Mouse (Mus musculus): ENCODE data around the gene Tesc.

The Tesc gene

DNA sequence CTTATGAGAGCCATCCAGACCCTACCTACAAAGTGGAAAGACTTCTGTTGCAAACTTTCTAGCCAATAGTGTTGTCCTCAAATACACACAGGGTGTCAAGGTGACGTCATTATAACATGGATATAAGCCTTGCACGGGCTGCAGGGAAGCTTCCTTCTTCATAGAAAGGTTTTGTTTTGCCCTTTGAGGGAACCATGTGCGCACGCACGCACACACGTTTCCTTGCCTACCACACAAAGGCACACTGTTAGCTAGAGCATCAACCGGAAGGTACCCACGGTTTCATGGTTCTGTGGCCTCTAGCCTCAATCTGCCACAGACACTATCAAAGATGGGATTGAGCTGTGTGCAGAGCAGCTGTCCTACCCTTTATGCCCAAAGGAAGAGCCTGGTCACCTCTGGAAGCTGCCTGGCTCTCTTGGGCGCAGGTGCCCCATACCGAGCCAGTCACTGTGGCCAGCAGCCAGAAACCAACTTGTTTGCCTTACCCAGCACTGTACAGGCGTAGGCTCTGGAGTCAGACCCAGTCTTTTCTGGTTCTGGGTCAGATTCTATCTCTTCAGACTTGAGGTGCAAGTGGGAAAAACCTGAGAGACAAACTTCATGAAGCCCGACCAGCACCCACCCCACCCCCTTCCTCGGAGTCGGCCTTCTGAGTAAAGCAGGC lies 19.7 kb downstream of the Tesc start:
- peak; percentile 28 for DNase-seq

DNA sequence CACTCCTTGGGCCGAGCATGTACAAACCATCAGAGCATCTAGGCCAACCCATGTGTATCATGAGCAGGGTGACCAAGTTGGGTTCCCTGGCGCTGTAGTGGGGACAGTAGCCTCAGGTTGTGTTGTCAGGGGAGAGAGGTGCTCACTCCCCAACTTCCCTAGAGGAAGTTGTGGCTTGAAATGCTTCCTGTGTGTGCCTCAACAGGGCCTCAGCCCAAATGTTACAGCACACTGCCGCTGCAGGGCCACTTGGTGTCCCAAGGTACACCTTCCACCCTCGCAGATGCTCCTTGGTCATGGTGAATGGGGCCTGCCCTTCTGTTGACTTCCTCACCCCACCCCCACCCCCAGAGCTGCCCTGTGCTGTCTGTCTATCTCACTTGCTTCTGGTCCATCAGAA lies 20.9 kb downstream of the Tesc start:
- peak; percentile 27 for DNase-seq

- DNase-seq, result no peak
These were observed 21.4 kb downstream of the Tesc start for GRCm38 (mm10) chr5:118048928-118049327.

GRCm38 (mm10) chr5:118050743-118051142 lies 23.2 kb downstream of the Tesc start:
- no peak for DNase-seq

- DNase-seq, result no peak
These were observed 24.6 kb downstream of the Tesc start for GRCm38 (mm10) chr5:118051981-118052662.

DNA sequence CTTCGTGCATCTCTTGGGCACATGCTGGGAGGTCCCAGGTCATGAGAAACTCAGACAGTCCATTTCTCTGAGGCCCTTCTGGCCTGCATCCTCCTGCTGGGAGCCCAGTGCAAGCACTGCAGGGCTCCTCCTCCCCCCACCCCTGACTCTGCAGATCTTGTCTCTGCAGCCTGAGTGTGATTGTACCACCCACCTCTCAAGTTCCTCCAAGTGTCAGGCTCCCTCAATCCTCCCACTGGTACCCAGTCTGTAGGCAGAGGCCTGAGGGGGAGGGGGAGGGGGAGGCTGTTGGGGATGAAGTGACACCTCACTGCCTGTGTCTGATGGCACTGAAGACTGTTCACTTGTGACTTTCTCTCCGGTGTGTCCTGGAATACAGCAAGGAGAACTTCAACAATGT lies 25.7 kb downstream of the Tesc start:
- DNase-seq, result no peak

GRCm38 (mm10) chr5:118057508-118058111 lies 30.1 kb downstream of the Tesc start:
- DNase-seq, result no peak

DNA sequence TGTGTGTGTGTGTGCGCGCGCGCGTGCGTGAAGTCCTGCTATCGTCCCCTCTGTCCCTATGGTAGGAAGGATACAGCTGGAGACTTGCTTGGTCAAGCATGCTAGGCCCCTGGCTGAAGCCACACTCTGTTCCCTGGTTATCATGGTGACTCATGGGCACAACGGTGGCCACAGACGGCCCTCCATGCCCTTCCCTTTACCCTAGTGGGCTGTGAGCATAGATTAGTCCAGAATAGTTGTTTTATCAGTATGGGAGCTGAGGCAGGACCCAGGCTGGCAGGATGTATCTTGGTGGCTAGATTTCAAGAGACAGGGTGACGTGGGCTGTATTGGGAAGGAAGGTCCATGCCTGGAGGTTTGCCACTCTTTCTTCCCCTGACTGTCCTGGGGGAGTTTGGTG lies 31.3 kb downstream of the Tesc start:
- DNase-seq, result no peak

GRCm38 (mm10) chr5:118059646-118060045 lies 32.1 kb downstream of the Tesc start:
- no peak for DNase-seq

- DNase-seq, result no peak
These were observed 33.8 kb downstream of the Tesc start for GRCm38 (mm10) chr5:118061391-118061790.

GRCm38 (mm10) chr5:118063181-118063621 lies 35.7 kb downstream of the Tesc start:
- no peak for DNase-seq

GRCm38 (mm10) chr5:118064284-118064901 lies 36.9 kb downstream of the Tesc start:
- no peak for DNase-seq

- DNase-seq, result no peak
These were observed 38.1 kb downstream of the Tesc start for GRCm38 (mm10) chr5:118065516-118066255.

DNA sequence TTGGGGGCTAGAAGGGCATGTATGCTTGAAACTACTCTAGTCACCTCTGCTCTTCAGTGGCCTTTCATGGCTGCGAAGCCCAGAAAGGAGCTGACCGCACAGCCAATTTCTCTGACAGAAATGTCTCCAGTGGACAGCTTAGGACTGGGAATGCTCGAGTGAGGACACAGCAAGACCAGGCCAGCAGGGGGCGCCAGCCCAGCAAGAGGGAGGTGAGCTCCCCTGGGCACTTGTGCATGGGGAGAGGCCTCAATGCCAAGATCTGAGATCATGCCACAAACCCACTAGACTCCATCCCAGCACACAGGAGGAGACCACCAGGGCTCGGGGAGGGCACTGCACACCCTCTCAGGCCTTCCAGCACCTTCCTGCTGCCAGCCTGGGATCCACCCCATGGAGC lies 39.3 kb downstream of the Tesc start:
- DNase-seq, result peak; percentile 85

DNA sequence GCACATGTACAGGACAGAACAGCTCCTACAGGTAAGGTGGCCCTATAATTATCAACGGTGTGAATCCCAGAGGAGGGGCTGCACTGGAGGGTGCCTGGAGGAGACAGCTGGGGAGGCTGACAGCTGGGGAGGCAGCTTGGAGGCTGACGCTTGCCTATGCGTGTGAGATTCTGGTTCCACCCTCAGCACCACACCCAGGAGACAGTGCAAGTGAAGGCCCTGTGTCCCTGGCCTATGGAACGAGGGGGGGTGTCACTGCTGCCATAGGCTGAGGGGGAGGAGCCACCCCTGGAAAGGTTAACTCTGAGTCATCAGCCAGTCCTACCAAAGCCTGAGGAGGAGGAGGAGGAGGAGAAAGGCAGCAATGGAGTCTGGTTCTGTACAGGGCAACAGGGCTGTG lies 40.0 kb downstream of the Tesc start:
- DNase-seq, result no peak

DNA sequence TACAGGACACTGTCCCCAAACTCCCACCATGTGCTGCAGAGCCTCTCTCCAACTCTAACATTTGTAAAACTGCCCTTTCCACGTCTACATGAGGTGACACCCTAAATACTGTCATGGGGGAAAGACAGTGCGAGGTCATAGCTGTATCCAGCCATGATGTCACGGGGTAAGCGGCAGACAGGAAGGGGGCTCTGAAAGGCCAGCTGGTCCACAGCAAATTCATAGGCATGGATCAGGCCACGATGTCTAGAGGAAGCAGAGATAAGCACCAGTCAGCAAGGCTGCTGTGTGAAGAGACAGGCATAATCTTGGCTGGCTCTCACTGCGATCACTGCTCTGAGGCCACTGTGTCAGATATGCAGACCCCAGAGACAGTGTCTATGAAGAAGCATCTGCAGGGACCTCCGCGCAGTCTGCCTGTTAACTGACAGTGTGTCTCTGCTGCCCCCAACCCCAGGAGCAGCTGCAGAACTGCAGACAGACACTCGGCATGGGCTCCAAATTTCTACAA lies 40.5 kb downstream of the Tesc start:
- DNase-seq, result no peak

DNA sequence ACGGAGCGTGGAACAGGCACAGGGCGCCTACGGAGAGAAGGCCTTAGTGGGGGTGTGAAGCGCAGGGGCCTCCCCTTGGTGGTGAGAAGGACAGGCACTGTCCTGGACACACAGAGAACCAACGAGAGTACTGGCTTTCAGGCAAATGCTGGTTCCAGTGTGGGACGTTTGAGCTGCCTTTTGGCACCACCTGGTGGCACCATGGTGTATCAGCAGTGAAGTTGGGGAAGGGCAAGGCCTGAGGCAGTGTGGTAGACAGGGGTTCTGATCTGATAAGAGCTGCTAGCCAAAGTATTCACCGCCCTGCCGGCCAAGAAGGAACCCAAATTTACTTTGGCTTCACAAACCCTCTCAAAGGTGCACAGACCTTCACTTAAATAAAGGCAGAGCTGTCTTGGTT lies 41.8 kb downstream of the Tesc start:
- DNase-seq, result peak; percentile 82

DNA sequence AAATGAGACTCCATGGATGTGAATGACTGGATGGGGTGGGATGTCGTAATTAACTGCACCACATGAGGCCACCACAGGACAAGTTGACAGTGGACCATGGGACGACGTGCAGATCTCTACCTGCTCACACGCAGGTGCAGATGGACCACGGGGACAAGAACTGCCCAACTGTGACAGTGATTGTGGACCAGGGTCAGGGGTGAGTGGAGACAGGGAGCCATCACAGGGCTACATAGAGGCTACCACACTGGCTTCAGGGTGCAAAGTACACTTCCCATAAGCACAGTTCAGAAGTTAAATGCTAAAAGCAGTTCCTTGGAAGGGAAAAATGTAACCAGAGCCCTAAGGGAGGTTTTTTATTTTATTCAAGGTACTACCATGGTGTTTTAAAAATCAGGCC lies 44.2 kb downstream of the Tesc start:
- DNase-seq, result no peak

- no peak for DNase-seq
These were observed 45.8 kb downstream of the Tesc start for GRCm38 (mm10) chr5:118073213-118073773.

DNA sequence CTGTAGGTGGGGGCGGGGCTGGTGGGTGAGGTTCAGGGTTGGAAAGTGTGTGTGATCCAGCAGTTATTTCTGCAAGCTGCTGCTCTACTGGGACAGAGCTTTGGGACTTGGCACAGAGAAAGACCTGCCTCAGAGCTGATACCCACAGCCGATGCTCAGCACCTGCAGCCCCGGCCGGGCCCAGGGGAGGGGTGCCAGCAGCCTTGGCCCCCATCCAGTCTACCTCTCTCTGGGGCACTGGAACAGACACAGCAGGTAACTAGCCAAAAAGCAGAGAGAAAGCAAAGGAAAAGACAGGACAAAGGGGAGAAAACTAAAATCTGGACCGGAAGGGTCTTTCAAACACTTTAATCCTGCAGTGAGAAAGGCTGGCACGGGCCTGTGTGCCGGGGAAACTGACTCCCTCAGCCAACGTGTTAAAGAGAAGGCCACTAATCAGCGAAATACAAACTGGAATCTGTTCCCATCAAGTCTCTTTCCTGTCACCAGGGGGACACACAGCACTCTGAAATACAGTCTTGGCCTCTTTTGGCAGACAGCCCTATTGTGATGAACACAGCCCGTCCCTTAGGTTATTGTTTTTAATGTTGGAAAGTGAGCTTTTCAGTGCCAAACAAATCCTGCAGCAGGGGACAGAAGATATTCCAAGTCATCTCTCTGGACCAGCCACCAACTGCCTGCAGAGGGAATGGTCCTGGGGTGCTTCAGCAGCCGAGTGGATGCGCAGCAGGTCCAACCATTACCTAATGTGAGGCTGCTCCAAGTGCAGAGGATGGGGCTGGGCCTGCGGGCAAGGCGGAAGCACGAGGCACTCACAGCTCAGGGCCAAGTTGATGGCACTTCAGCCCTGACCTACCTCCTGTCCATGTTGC lies 49.4 kb downstream of the Tesc start:
- no peak for DNase-seq

- DNase-seq, result no peak
These were observed 51.0 kb downstream of the Tesc start for GRCm38 (mm10) chr5:118078550-118078949.

DNA sequence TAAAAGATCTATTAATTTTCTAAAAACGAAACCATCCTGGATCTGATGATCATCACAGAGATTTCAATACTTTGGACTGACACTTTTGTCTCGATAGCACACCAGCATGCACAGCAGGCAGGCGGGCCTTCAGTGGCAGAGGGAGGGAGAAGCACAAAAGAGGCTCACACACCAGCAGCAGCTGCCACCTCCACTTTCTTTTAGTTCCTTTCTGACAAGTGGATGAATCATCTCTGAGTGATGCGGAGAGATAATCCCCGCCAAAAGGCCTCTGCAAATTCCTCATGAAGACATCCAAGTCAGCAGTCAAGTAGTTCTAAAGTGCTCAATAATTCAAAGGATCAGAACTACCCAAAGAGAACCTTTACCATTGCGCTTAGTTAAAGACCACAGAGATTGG lies 51.8 kb downstream of the Tesc start:
- DNase-seq, result no peak

Measured in thymus, postnatal 14 days (tissue).